Mouse (Mus musculus) bone marrow macrophage, adult 2 months (primary cell): ENCODE results near the gene Rad9b.

Source experiments
- CTCF ChIP-seq: IDR thresholded peaks from 2 replicates; pipeline ENCODE4 v1.5.1; 2012; ENCODE audit warnings: low read depth, mild to moderate bottlenecking, low read length, moderate library complexity
- POLR2A ChIP-seq: IDR thresholded peaks from 2 replicates; pipeline ENCODE4 v1.6.1; 2012; ENCODE audit warnings: mild to moderate bottlenecking, low read depth, low read length, borderline replicate concordance

GRCm38 (mm10) chr5:122345777-122346176 lies 8.3 kb downstream of the Rad9b start:
- TF ChIP-seq CTCF (no peak), POLR2A (no peak)
